Mouse (Mus musculus) G1E (cell line): ENCODE results near the gene Gm10024.

ENCODE experiments used
- CTCF ChIP-seq: IDR thresholded peaks from 2 replicates; pipeline ENCODE4 v1.5.1; 2012; ENCODE audit warnings: low read depth, low read length, inconsistent platforms, mixed read lengths
- GATA1 ChIP-seq: IDR thresholded peaks from 2 replicates; pipeline ENCODE4 v1.6.1; 2012; ENCODE audit warnings: borderline replicate concordance, low read length, inconsistent platforms, mixed read lengths
- GATA2 ChIP-seq: IDR thresholded peaks from 2 replicates; pipeline ENCODE4 v1.6.1; 2012; ENCODE audit warnings: low read depth, low read length, inconsistent platforms, borderline replicate concordance
- POLR2AphosphoS5 ChIP-seq: IDR thresholded peaks from 2 replicates; pipeline ENCODE4 v1.6.1; 2012; ENCODE audit warnings: low read depth, low read length, inconsistent platforms; ENCODE audit not compliant: insufficient replicate concordance
- TAL1 ChIP-seq: conservative IDR thresholded peaks from 2 replicates; pipeline ENCODE4 v1.6.1; 2012; ENCODE audit warnings: low read depth, low read length, inconsistent platforms, mixed read lengths

GRCm38 (mm10) chr10:77673765-77674164 lies 37.5 kb upstream of the Gm10024 start:
- TF ChIP-seq CTCF: no peak
- no peak for TF ChIP-seq TAL1
- no peak for TF ChIP-seq GATA1
- TF ChIP-seq POLR2AphosphoS5: no peak
- no peak for TF ChIP-seq GATA2
